Mouse (Mus musculus) neural tube, embryonic 10.5 days (tissue): ENCODE results near the gene Hcrtr2.
A peak's percentile ranks its signal among the peaks of the same experiment; 100 is the strongest.

ENCODE experiments used
- DNase-seq: peaks from one replicate; pipeline ENCODE4 v3.0.0-alpha.2; 2017; ENCODE audit warnings: low spot score; ENCODE audit errors: extremely low spot score

Hcrtr2 gene

GRCm38 (mm10) chr9:76323756-76324155 lies at the start of gene Hcrtr2:
Hcrtr2 (minus strand) TSS chr9:76323856.
- no peak for DNase-seq

- DNase-seq = no peak
These were observed 41.2 kb upstream of the Hcrtr2 start for GRCm38 (mm10) chr9:76364874-76365273.

- DNase-seq = no peak
These were observed 36.7 kb upstream of the Hcrtr2 start for GRCm38 (mm10) chr9:76360374-76360773.

- no peak for DNase-seq
These were observed 28.7 kb upstream of the Hcrtr2 start for GRCm38 (mm10) chr9:76352346-76352745.

- DNase-seq = no peak
These were observed 23.6 kb upstream of the Hcrtr2 start for GRCm38 (mm10) chr9:76347298-76347697.

- no peak for DNase-seq
These were observed 7.4 kb upstream of the Hcrtr2 start for GRCm38 (mm10) chr9:76331081-76331480.

GRCm38 (mm10) chr9:76323186-76323701 lies 412 bp downstream of the Hcrtr2 start:
- DNase-seq = peak; percentile 50

- DNase-seq = peak; percentile 49
These were observed 1.3 kb downstream of the Hcrtr2 start for GRCm38 (mm10) chr9:76322122-76323052.

GRCm38 (mm10) chr9:76321589-76321988 lies 2.1 kb downstream of the Hcrtr2 start:
- no peak for DNase-seq

GRCm38 (mm10) chr9:76320755-76321154 lies 2.9 kb downstream of the Hcrtr2 start:
- no peak for DNase-seq

GRCm38 (mm10) chr9:76318302-76318701 lies 5.4 kb downstream of the Hcrtr2 start:
- no peak for DNase-seq

- DNase-seq = no peak
These were observed 8.6 kb downstream of the Hcrtr2 start for GRCm38 (mm10) chr9:76315096-76315495.

- no peak for DNase-seq
These were observed 9.7 kb downstream of the Hcrtr2 start for GRCm38 (mm10) chr9:76313921-76314320.

GRCm38 (mm10) chr9:76312221-76312620 lies 11.4 kb downstream of the Hcrtr2 start:
- no peak for DNase-seq

- DNase-seq = no peak
These were observed 32.3 kb downstream of the Hcrtr2 start for GRCm38 (mm10) chr9:76291384-76291783.

- no peak for DNase-seq
These were observed 52.8 kb downstream of the Hcrtr2 start for GRCm38 (mm10) chr9:76270886-76271285.

GRCm38 (mm10) chr9:76257731-76258130 lies 65.9 kb downstream of the Hcrtr2 start:
- DNase-seq = no peak

GRCm38 (mm10) chr9:76252544-76252943 lies 71.1 kb downstream of the Hcrtr2 start:
- no peak for DNase-seq

GRCm38 (mm10) chr9:76252109-76252508 lies 71.5 kb downstream of the Hcrtr2 start:
- no peak for DNase-seq

GRCm38 (mm10) chr9:76242322-76242721 lies 81.3 kb downstream of the Hcrtr2 start:
- no peak for DNase-seq

GRCm38 (mm10) chr9:76237946-76238345 lies 85.7 kb downstream of the Hcrtr2 start:
- DNase-seq = no peak

- DNase-seq = no peak
These were observed 86.4 kb downstream of the Hcrtr2 start for GRCm38 (mm10) chr9:76237243-76237642.

GRCm38 (mm10) chr9:76236626-76237025 lies 87.0 kb downstream of the Hcrtr2 start:
- DNase-seq = peak; percentile 66
